In the genomic region with DNA sequence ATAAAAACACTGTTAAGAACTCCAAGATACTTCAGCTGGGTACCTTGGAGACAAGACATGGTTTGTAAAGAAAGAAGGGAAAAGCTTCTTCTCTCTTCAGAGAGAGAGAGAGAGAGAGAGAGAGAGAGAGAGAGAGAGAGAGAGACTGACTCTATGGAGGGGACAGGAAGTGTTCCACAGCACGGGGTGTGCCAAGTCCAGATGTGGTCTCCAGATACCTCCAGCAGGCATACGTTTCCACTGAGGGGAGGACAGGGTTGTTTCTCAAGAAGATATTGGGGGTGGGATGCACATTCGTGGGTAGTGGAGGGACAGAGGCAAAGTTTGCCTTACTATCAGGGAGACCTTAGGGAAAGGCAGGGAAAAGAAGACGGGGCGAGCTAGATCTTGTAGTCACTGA, we compare ENCODE assay signal across 8 mouse cellular contexts. TPM values are rescaled to one million over a fixed set of nuclear protein-coding genes. Genes with fewer than 3 reads are reported as not detected.
DNase-seq lines count a peak whose midpoint lies in the region; ATAC-seq and TF ChIP-seq lines count a peak whose summit lies in the region.
"Had no signal": no experiment of that assay in that cellular context is flagged by ENCODE, and none has a peak within 500 bp of the region (broad histone marks: within the 10 kb centered on the region; RNA-seq: fewer than 3 reads in every experiment).

No protein-coding gene starts in this region.

- peak; percentile 29 to 81; a peak in 2 of 4 replicates for TF ChIP-seq POLR2A in MEL (IDR thresholded peaks at IDR 0.05; ENCODE audit: control insufficient read depth in 1 of 2, insufficient read depth in 1 of 2, low read depth in 1 of 2, low read length in 2 of 2, poor library complexity in 1 of 2)

- no peaks in the 10 kb centered on the region for H3K9me3 ChIP-seq in kidney, embryonic 15.5 days (replicated peaks)
- no peaks in the 10 kb centered on the region for H3K9me3 ChIP-seq in MEL (replicated peaks; ENCODE audit: insufficient read depth, low read length)
- no peaks in the 10 kb centered on the region for H3K9me3 ChIP-seq in embryonic facial prominence, embryonic 13.5 days
- no peaks in the 10 kb centered on the region for H3K9me3 ChIP-seq in liver, embryonic 16.5 days (replicated peaks; ENCODE audit: control insufficient read depth, low read length)

- ATAC-seq in kidney, embryonic 15.5 days (replicated peaks; ENCODE audit: low FRiP score) = no peak
- ATAC-seq in embryonic facial prominence, embryonic 13.5 days (ENCODE audit: insufficient number of reproducible peaks, insufficient read depth, low FRiP score, low TSS enrichment, low read depth) = no peak
- peak; percentile 31 for ATAC-seq in liver, embryonic 16.5 days (ENCODE audit: low read depth)

- peak overlapping the region; percentile 86 for H3K4me3 ChIP-seq in kidney, embryonic 15.5 days (replicated peaks)
- H3K4me3 ChIP-seq in MEL (ENCODE audit: control insufficient read depth in 1 of 2, insufficient read depth in 1 of 2, low read depth in 2 of 2, low read length in 2 of 2) = peak overlapping the region; percentile 70 to 75
- H3K4me3 ChIP-seq in embryonic facial prominence, embryonic 13.5 days = peak overlapping the region; percentile 77; the same call in 1 of the 2 replicates
- peak overlapping the region; percentile 84 for H3K4me3 ChIP-seq in liver, embryonic 16.5 days (ENCODE audit: low read depth, low read length)

- 48% methylated on average over 5 of the region's 5 CpGs for WGBS in kidney, embryonic 15.5 days
- 44% methylated on average over 5 of the region's 5 CpGs for WGBS in embryonic facial prominence, embryonic 13.5 days
- 20% methylated on average over 5 of the region's 5 CpGs for WGBS in liver, embryonic 16.5 days (ENCODE audit: insufficient replicate concordance)

- H3K9ac ChIP-seq in kidney, embryonic 15.5 days = no peak overlapping the region
- H3K9ac ChIP-seq in MEL (ENCODE audit: control insufficient read depth, low read depth, low read length, poor library complexity, severe bottlenecking) = peak overlapping the region; percentile 95
- peak overlapping the region; percentile 88; the same call in 1 of the 2 replicates for H3K9ac ChIP-seq in embryonic facial prominence, embryonic 13.5 days
- H3K9ac ChIP-seq in liver, embryonic 16.5 days (ENCODE audit: low read depth, low read length) = peak overlapping the region; percentile 90

- H3K27me3 ChIP-seq in kidney, embryonic 15.5 days = peaks cover 6% of the 10 kb centered on the region
- no peaks in the 10 kb centered on the region for H3K27me3 ChIP-seq in MEL (ENCODE audit: control insufficient read depth in 1 of 2, insufficient read depth in 2 of 2, low read length in 2 of 2)
- no peaks in the 10 kb centered on the region; the same call in 1 of the 2 replicates for H3K27me3 ChIP-seq in embryonic facial prominence, embryonic 13.5 days
- H3K27me3 ChIP-seq in liver, embryonic 16.5 days (ENCODE audit: control insufficient read depth, insufficient read depth, low read depth, low read length) = no peaks in the 10 kb centered on the region

- peaks cover 40% of the 10 kb centered on the region for H3K4me1 ChIP-seq in kidney, embryonic 15.5 days
- peaks cover 27 to 41% of the 10 kb centered on the region in 2 experiments for H3K4me1 ChIP-seq in MEL (ENCODE audit: control insufficient read depth in 1 of 2, insufficient read depth in 2 of 2, low read length in 2 of 2)
- H3K4me1 ChIP-seq in embryonic facial prominence, embryonic 13.5 days = peaks cover 43% of the 10 kb centered on the region
- peaks cover 53% of the 10 kb centered on the region for H3K4me1 ChIP-seq in liver, embryonic 16.5 days (ENCODE audit: control insufficient read depth, low read depth, low read length)

- no peak for TF ChIP-seq CTCF in MEL (IDR thresholded peaks at IDR 0.05 in 2 of 3, conservative IDR thresholded peaks at IDR 0.05 in 1 of 3; ENCODE audit: control insufficient read depth in 1 of 3, insufficient read depth in 1 of 3, low read depth in 2 of 3, low read length in 3 of 3, poor library complexity in 1 of 3, severe bottlenecking in 1 of 3)

- H3K4me2 ChIP-seq in kidney, embryonic 15.5 days = no peak overlapping the region
- H3K4me2 ChIP-seq in embryonic facial prominence, embryonic 13.5 days = peak overlapping the region; percentile 72
- H3K4me2 ChIP-seq in liver, embryonic 16.5 days (ENCODE audit: low read depth, low read length) = peak overlapping the region; percentile 95

- H3K27ac ChIP-seq in kidney, embryonic 15.5 days = peak overlapping the region; percentile 85; the same call in 1 of the 2 replicates
- peak overlapping the region; percentile 98 for H3K27ac ChIP-seq in MEL (ENCODE audit: control insufficient read depth, low read depth, low read length)
- peak overlapping the region; percentile 90; the same call in 1 of the 2 replicates for H3K27ac ChIP-seq in embryonic facial prominence, embryonic 13.5 days
- peak overlapping the region; percentile 89 for H3K27ac ChIP-seq in liver, embryonic 16.5 days (ENCODE audit: low read length)

- no peak for DNase-seq in kidney, postnatal 14 days
- DNase-seq in MEL (ENCODE audit: low read depth, low spot score) = peak; percentile 95
- no peak for DNase-seq in embryo, embryonic 10 days (ENCODE audit: low spot score)
- DNase-seq in cerebellum, postnatal 10 days = no peak
- DNase-seq: lung, postnatal 14 days had no signal

- H3K79me2 ChIP-seq in MEL (ENCODE audit: control insufficient read depth, insufficient read depth, low read length, poor library complexity) = peaks cover 43% of the 10 kb centered on the region

- TF ChIP-seq EP300 in MEL (IDR thresholded peaks at IDR 0.05; ENCODE audit: low read depth in 1 of 2, low read length in 2 of 2) = peak; percentile 93 to 94

- H3K36me3 ChIP-seq in kidney, embryonic 15.5 days = no peaks in the 10 kb centered on the region
- peaks cover 4 to 40% of the 10 kb centered on the region in 2 experiments; a peak in 3 of 4 replicates for H3K36me3 ChIP-seq in MEL (ENCODE audit: control insufficient read depth in 1 of 2, insufficient read depth in 2 of 2, low read length in 2 of 2)
- no peaks in the 10 kb centered on the region for H3K36me3 ChIP-seq in embryonic facial prominence, embryonic 13.5 days
- H3K36me3 ChIP-seq in liver, embryonic 16.5 days (ENCODE audit: control insufficient read depth, insufficient read depth) = no peaks in the 10 kb centered on the region

- TF ChIP-seq RAD21 in MEL (IDR thresholded peaks at IDR 0.05; ENCODE audit: low read depth, low read length) = no peak

TF ChIP-seq in MEL, 35 proteins besides CTCF, POLR2A, EP300 and RAD21 (continues in another document):
- TF ChIP-seq ZC3H11A (IDR thresholded peaks at IDR 0.05; ENCODE audit: low read depth, low read length) (no peak), ETS1 (IDR thresholded peaks at IDR 0.05; ENCODE audit: low read depth, low read length) (peak; percentile 92), SMC3 (IDR thresholded peaks at IDR 0.05; ENCODE audit: low read depth, low read length) (no peak; the same call in 1 of the 2 replicates), GATA1 (IDR thresholded peaks at IDR 0.05; ENCODE audit: low read depth, low read length) (peak; percentile 92), RCOR1 (IDR thresholded peaks at IDR 0.05; ENCODE audit: low read depth, low read length) (peak; percentile 72; the same call in 1 of the 2 replicates), MYB (IDR thresholded peaks at IDR 0.05; ENCODE audit: low read depth, low read length) (peak; percentile 32; the same call in 1 of the 2 replicates), USF2 (IDR thresholded peaks at IDR 0.05; ENCODE audit: borderline replicate concordance in 1 of 2, insufficient read depth in 1 of 2, low read depth in 1 of 2, low read length in 2 of 2) (no peak)

RNA-seq across cellular contexts. Expression of a gene that starts 0.3 kb away (rescaled TPM):
- polyA plus RNA-seq in kidney, embryonic 15.5 days (2015; fragmentation: Nextera tagmentation; extraction: Ambion mirVana) = 21.9 and 25.6 TPM in 2 replicates
- total RNA-seq in MEL (2012; rRNA removed) = 199 and 278 TPM in 2 replicates
- polyA plus RNA-seq in MEL (2012; ENCODE audit: insufficient read depth in 1 of 2, insufficient read length in 2 of 2, low read depth in 1 of 2, low replicate concordance in 2 of 2, missing spikeins in 1 of 2) = 100 to 1,000 TPM; 196 to 294 TPM
- polyA plus RNA-seq in embryonic facial prominence, embryonic 13.5 days (2015; fragmentation: Nextera tagmentation; extraction: Ambion mirVana) = 38.1 and 43.6 TPM in 2 replicates
- polyA plus RNA-seq in liver, embryonic 16.5 days (2015; fragmentation: Nextera tagmentation; extraction: Ambion mirVana) = 16.5 and 18.9 TPM in 2 replicates

RNA-seq across cellular contexts. Expression of a gene that starts 38.7 kb away (rescaled TPM):
- 0.23 and 0.32 TPM in 2 replicates for polyA plus RNA-seq in kidney, embryonic 15.5 days (2015; fragmentation: Nextera tagmentation; extraction: Ambion mirVana)
- not detected in 2 replicates for total RNA-seq in MEL (2012; rRNA removed)
- not detected for polyA plus RNA-seq in MEL (2012; ENCODE audit: insufficient read depth in 1 of 2, insufficient read length in 2 of 2, low read depth in 1 of 2, low replicate concordance in 2 of 2, missing spikeins in 1 of 2)
- 0.21 and 1.2 TPM in 2 replicates for polyA plus RNA-seq in embryonic facial prominence, embryonic 13.5 days (2015; fragmentation: Nextera tagmentation; extraction: Ambion mirVana)
- 13.5 and 15.9 TPM in 2 replicates for polyA plus RNA-seq in liver, embryonic 16.5 days (2015; fragmentation: Nextera tagmentation; extraction: Ambion mirVana)

RNA-seq across cellular contexts. Expression of a gene that starts 38.8 kb away (rescaled TPM):
- polyA plus RNA-seq in kidney, embryonic 15.5 days (2015; fragmentation: Nextera tagmentation; extraction: Ambion mirVana) = not detected in 2 replicates
- total RNA-seq in MEL (2012; rRNA removed) = not detected in 2 replicates
- polyA plus RNA-seq in MEL (2012; ENCODE audit: insufficient read depth in 1 of 2, insufficient read length in 2 of 2, low read depth in 1 of 2, low replicate concordance in 2 of 2, missing spikeins in 1 of 2) = not detected
- polyA plus RNA-seq in embryonic facial prominence, embryonic 13.5 days (2015; fragmentation: Nextera tagmentation; extraction: Ambion mirVana) = not detected in 2 replicates
- 0.49 and 0.64 TPM in 2 replicates for polyA plus RNA-seq in liver, embryonic 16.5 days (2015; fragmentation: Nextera tagmentation; extraction: Ambion mirVana)

RNA-seq across cellular contexts. Expression of a gene that starts 48.4 kb away (rescaled TPM):
- polyA plus RNA-seq in kidney, embryonic 15.5 days (2015; fragmentation: Nextera tagmentation; extraction: Ambion mirVana) = 65.6 and 68.6 TPM in 2 replicates
- 13.6 and 14.2 TPM in 2 replicates for total RNA-seq in MEL (2012; rRNA removed)
- 10 to 100 TPM; 17.1 to 88.3 TPM for polyA plus RNA-seq in MEL (2012; ENCODE audit: insufficient read depth in 1 of 2, insufficient read length in 2 of 2, low read depth in 1 of 2, low replicate concordance in 2 of 2, missing spikeins in 1 of 2)
- 118 and 122 TPM in 2 replicates for polyA plus RNA-seq in embryonic facial prominence, embryonic 13.5 days (2015; fragmentation: Nextera tagmentation; extraction: Ambion mirVana)
- 7.4 and 9.7 TPM in 2 replicates for polyA plus RNA-seq in liver, embryonic 16.5 days (2015; fragmentation: Nextera tagmentation; extraction: Ambion mirVana)

RNA-seq across cellular contexts. Expression of a gene that starts 48.5 kb away (rescaled TPM):
- not detected in 2 replicates for polyA plus RNA-seq in kidney, embryonic 15.5 days (2015; fragmentation: Nextera tagmentation; extraction: Ambion mirVana)
- not detected in 2 replicates for total RNA-seq in MEL (2012; rRNA removed)
- not detected for polyA plus RNA-seq in MEL (2012; ENCODE audit: insufficient read depth in 1 of 2, insufficient read length in 2 of 2, low read depth in 1 of 2, low replicate concordance in 2 of 2, missing spikeins in 1 of 2)
- polyA plus RNA-seq in embryonic facial prominence, embryonic 13.5 days (2015; fragmentation: Nextera tagmentation; extraction: Ambion mirVana) = not detected in 2 replicates
- polyA plus RNA-seq in liver, embryonic 16.5 days (2015; fragmentation: Nextera tagmentation; extraction: Ambion mirVana) = not detected in 2 replicates
